Mouse (Mus musculus): ENCODE results near the gene Oaz1. TPM values are rescaled to one million over a fixed set of nuclear protein-coding genes. Genes with fewer than 3 reads are reported as not detected.
"Not testable (repeated sequence)": the region's sequence is repeated elsewhere in the genome, so short reads cannot be mapped to it uniquely, and the experiment has no call there.

Gene Oaz1
- total RNA-seq, 2 experiments from 2014 or later = 668 to 717 TPM

- DNase-seq (ENCODE audit: low spot score in 2 of 2) = no peak
Measured at GRCm38 (mm10) chr10:80802204-80802912, 24.1 kb upstream of the Oaz1 start.

DNA sequence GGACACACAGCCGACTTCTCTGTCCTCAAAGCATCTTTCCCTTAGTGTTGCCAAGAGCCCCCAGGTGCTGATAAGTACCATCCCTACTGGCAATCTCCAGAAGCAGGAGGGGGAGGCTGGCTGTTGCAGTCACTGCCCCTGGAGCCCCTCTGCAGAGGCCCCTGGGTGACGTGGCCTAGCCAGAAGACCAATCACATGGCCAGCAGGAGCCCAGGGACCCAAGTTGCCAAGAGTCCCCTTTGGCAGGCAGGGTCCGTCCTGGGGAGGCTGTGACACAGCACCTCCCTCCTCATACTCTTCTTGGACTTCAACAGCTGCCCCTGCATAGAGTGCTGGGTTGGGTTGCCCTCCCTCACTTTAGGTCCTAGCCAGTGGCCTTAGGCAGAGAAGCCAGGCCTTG is 23.5 kb upstream of the Oaz1 start:
- no peak for DNase-seq (ENCODE audit: low spot score in 2 of 2)

DNA sequence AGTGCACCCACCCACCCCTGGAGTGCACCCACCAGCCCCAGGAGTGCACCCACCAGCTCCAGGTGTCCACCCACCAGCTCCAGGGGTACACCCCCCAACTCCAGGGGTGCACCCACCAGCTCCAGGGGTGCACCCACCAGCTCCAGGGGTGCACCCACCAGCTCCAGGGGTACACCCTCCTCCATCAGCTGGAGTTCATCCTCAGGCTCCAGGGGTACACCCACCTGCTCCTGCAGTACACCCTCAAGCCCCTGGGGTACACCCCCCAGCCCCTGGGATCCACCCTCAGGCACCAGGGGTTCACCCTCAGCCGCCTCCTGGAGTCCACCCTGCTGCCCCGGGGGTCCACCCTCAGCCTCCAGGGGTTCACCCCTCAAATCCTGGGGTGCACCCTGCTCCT is 22.1 kb upstream of the Oaz1 start:
- DNase-seq (ENCODE audit: low spot score in 2 of 2) = no peak

DNA sequence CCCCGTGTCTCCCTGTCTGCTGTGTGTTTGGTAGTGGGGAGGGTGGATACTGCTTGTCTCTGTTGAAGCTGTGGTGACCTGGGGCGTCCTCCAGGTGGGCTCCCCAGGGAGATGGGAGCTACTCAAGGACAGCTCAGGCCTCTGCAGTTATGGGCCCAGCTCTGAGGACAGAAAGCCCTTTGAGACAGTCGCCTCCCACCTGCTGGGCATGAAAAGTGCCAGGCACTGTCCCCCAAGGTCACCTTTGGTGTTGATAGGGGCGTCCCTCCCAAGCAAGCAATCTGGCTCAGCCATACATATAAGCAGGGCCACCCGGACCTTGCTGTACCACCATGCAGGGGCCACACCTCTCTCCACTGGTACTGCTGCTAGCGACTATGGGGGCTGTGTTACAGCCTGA is 21.5 kb upstream of the Oaz1 start, which contains the start of gene Amh:
TSS of gene Amh (plus strand) at position 328 of the 400 bp plus-strand sequence.
- no peak for DNase-seq (ENCODE audit: low spot score in 2 of 2)

DNA sequence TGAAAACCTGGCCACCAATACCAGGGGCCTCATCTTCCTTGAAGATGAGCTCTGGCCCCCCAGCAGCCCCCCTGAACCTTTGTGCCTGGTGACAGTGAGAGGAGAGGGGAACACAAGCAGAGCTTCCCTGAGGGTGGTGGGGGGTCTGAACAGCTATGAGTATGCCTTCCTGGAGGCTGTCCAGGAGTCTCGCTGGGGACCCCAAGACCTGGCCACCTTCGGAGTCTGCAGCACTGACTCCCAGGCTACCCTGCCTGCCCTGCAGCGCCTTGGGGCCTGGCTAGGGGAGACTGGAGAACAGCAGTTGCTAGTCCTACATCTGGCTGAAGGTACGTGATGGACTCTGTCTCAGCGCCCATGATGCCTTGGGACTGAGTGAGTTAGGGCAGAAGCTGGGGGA is 21.1 kb upstream of the Oaz1 start:
- DNase-seq (ENCODE audit: low spot score in 2 of 2) = no peak

GRCm38 (mm10) chr10:80805925-80806324 is 20.5 kb upstream of the Oaz1 start:
- peak; percentile 73 to 77 for DNase-seq (ENCODE audit: low spot score in 2 of 2)

GRCm38 (mm10) chr10:80806341-80807056 is 20.0 kb upstream of the Oaz1 start:
- DNase-seq (ENCODE audit: low spot score in 2 of 2) = no peak

DNA sequence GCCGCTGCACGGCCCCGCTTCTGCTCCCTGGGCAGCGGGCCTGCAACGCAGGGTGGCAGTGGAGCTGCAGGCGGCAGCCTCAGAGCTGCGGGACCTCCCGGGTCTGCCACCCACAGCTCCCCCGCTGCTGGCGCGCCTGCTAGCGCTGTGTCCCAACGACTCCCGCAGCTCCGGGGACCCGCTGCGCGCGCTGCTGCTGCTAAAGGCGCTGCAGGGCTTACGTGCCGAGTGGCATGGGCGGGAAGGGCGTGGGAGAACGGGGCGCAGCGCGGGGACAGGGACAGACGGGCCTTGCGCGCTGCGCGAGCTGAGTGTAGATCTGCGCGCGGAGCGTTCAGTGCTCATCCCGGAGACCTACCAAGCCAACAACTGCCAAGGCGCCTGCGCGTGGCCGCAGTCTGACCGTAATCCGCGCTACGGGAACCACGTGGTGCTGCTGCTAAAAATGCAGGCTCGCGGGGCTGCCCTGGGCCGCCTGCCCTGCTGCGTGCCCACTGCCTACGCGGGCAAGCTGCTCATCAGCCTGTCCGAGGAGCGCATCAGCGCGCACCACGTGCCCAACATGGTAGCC is 19.3 kb upstream of the Oaz1 start:
- peak in 1 of 2 experiments; percentile 45 for DNase-seq (ENCODE audit: low spot score in 2 of 2)

GRCm38 (mm10) chr10:80808099-80808984 is 18.1 kb upstream of the Oaz1 start:
- no peak for DNase-seq (ENCODE audit: low spot score in 2 of 2)

GRCm38 (mm10) chr10:80808985-80809632 is 17.3 kb upstream of the Oaz1 start:
- DNase-seq (ENCODE audit: low spot score in 2 of 2) = no peak

DNA sequence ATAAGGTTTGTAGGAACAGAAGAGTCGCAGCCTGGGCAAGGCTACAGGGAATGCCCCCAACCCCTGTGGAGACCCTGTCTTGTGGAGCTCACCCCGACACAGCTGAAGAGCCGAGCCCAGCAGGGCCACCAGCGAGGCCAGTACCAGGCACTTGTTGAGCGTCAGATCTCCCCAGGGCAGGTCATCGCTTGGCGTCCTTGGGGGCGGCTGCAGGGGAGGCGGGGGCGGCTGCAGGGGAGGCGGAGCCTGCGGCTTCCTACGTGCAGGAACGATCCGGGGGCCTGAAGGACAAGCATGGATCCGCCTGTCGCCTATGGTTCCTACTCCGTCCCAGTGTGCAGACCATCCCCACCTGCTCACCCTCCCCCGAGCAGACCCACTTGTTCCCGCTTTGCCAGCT is 16.4 kb upstream of the Oaz1 start:
- no peak for DNase-seq (ENCODE audit: low spot score in 2 of 2)

DNA sequence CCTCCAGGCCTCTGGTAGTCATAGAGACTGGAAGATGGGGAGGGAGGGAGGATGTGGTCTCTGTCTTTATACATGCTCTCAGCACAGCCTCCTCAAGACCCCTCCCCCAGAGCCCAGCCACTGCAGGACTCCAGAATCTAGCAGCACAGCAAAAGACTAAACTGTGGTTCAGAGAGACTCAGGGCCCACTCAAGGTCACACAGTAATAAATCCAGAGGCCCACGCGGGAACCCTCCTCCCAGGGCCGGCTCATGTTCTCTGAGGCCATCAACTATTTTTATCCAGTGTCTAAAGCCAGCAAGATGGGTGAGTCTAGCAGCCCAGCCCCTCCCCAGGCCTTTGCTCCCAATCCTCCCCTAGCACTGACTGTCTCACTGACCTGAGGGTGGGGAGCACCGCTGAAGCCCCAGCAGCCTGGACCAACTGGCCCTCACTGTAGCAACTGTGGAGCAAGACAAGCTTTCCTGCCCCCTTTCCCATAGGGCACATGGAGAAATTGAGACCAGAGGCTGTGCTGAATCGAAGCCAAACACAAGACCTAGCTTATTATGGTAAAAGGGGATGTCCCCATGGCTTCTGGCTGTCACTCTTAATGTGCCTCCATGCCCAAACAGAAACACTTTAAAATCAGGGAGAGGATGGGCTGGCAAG is 13.9 kb upstream of the Oaz1 start:
- no peak for DNase-seq (ENCODE audit: low spot score in 2 of 2)

DNA sequence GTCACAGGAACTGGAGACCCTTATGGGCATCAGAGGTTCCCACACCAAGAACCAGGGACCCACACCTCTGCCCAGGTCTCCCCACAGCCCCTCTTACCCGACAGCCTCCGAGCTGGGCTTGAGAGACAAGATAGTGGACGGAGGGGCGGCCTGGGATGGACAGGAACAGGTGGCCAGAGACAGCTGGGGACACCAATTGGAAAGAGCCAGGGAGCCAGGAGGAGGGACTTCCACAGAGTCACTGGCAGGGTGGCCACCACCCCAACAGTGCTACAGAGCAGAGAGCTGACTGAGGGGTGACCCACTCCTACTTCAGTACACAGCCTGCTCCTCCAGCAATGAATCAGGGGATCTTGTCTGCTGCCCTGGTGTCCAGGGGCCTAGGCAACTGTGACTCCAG is 13.1 kb upstream of the Oaz1 start, which contains the start of gene Jsrp1:
TSS of gene Jsrp1 (minus strand) at position 133 of the 400 bp plus-strand sequence.
- no peak for DNase-seq (ENCODE audit: low spot score in 2 of 2)

- DNase-seq (ENCODE audit: low spot score in 2 of 2) = no peak
Measured at GRCm38 (mm10) chr10:80814800-80815199, 11.7 kb upstream of the Oaz1 start.

- DNase-seq (ENCODE audit: low spot score in 2 of 2) = not testable (repeated sequence)
Measured at GRCm38 (mm10) chr10:80816303-80816702, 10.2 kb upstream of the Oaz1 start.

GRCm38 (mm10) chr10:80817164-80817563 is 9.3 kb upstream of the Oaz1 start:
- DNase-seq (ENCODE audit: low spot score in 2 of 2) = no peak

- DNase-seq (ENCODE audit: low spot score in 2 of 2) = not testable (repeated sequence)
Measured at GRCm38 (mm10) chr10:80817955-80818354, 8.5 kb upstream of the Oaz1 start.

DNA sequence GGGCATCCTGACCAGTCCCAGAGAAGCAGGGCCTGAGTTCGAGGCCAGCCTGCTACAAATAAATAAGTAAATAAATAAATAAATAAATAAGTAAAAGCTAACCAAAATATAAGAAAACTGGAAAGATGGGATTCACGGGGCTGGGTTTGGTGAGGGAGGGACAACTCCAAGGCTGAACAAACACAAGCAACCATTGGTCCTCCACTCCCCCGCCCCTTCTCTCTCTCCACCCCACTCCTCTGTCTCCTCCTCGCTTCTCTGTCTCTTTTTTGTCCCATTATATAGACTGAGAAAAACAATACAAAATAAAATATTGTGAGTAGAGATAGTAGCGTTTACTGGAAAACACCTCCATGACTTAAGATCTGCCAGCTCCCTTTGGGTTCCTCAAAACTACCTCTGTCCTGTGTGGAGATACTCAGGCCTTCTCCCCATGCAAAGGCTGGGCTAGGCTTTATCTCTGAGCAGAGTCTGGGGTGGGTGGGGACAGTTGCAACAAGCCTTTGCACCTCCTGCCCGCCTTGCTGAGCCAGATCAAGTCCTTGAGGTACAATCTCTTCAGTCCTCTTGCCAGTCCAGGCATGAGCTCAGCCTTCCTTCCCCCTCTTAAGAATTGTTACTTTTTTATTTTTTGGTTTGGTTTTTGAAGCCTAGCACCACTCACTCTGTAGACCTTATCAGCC is 7.7 kb upstream of the Oaz1 start:
- no peak for DNase-seq (ENCODE audit: low spot score in 2 of 2)

DNA sequence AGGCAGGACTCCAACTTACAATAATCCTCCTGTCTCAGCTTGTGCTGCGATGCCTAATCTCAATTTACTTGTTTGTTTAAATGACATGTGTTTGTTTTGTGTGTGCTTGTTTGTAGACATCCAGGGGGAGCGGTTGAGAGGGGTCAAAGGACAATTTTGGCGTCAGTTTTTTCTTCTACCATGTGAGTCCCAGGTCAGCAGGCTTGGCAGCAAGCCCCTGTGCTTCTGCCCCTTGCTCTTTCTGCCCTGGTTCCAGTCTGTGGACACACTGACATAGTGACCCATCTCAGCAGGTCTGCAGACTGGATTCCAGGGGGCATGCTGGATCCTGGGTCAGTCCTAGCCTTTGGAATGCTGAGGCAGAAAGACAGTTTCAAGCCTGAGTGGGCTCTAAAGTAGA is 7.0 kb upstream of the Oaz1 start:
- DNase-seq (ENCODE audit: low spot score in 2 of 2) = no peak

DNA sequence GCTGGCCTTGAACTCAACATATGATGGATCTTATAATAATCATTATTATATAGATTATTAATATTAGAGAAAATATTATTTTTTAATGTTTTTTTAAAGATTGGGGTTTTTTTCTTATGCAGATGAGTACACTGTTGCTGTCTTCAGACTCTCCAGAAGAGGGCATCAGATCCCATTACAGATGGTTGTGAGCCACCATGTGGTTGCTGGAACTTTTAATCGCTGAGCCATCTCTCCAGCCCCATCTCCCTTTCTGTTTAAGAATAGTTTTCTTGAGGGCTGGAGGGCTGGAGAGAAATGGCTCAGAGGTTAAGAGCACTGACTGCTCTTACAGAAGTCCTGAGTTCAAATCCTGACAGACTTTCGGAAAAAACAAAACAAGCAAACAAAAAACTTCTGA is 4.5 kb upstream of the Oaz1 start:
- DNase-seq (ENCODE audit: low spot score in 2 of 2) = no peak
